12 mouse cellular contexts compared by ENCODE assay signal in genomic region chr12:49392041-49392390, GRCm38 (mm10). TPM values are rescaled to one million over a fixed set of nuclear protein-coding genes. Genes with fewer than 3 reads are reported as not detected.
DNase-seq lines count a peak whose midpoint lies in the region; ATAC-seq and TF ChIP-seq lines count a peak whose summit lies in the region.
"Had no signal": no experiment of that assay in that cellular context is flagged by ENCODE, and none has a peak within 500 bp of the region (broad histone marks: within the 10 kb centered on the region; RNA-seq: fewer than 3 reads in every experiment).

No protein-coding gene starts in this region.

- peak overlapping the region; percentile 63 for H3K4me2 ChIP-seq in heart, embryonic 12.5 days
- peak overlapping the region; percentile 49 for H3K4me2 ChIP-seq in neural tube, embryonic 12.5 days (replicated peaks)
- no peak overlapping the region for H3K4me2 ChIP-seq in intestine, postnatal 0 days (replicated peaks; ENCODE audit: low read depth)

- H3K9ac ChIP-seq in heart, embryonic 12.5 days: no peak overlapping the region
- H3K9ac ChIP-seq in neural tube, embryonic 12.5 days: no peak overlapping the region
- no peak overlapping the region for H3K9ac ChIP-seq in intestine, postnatal 0 days (ENCODE audit: low read depth, low read length)

- no peak for DNase-seq in heart, adult 9 months (ENCODE audit: low spot score in 2 of 2)
- DNase-seq in neural tube, embryonic 10.5 days (ENCODE audit: extremely low spot score, low spot score): no peak
- no peak for DNase-seq in adrenal gland, postnatal 10 days
- DNase-seq in spleen, postnatal 4 days (ENCODE audit: low spot score in 2 of 2): no peak
- DNase-seq: B cell, adult 2 months; cerebellum, adult 2 months had no signal

- no peak for ATAC-seq in heart, embryonic 12.5 days (ENCODE audit: insufficient number of reproducible peaks, low FRiP score)
- no peak for ATAC-seq in neural tube, embryonic 12.5 days (ENCODE audit: low FRiP score, low read depth)
- no peak for ATAC-seq in intestine, postnatal 0 days
- no peak for ATAC-seq in activated CD4-positive, CD25-positive, alpha-beta regulatory T cell, adult 4 months

- H3K9me3 ChIP-seq in heart, embryonic 12.5 days (replicated peaks): no peaks in the 10 kb centered on the region
- H3K9me3 ChIP-seq in neural tube, embryonic 12.5 days: no peaks in the 10 kb centered on the region
- no peaks in the 10 kb centered on the region for H3K9me3 ChIP-seq in intestine, postnatal 0 days (ENCODE audit: control insufficient read depth)

- H3K27me3 ChIP-seq in heart, embryonic 12.5 days (replicated peaks): peaks cover 55% of the 10 kb centered on the region
- peaks cover 67% of the 10 kb centered on the region for H3K27me3 ChIP-seq in neural tube, embryonic 12.5 days (replicated peaks)
- peaks cover 76% of the 10 kb centered on the region for H3K27me3 ChIP-seq in intestine, postnatal 0 days (replicated peaks; ENCODE audit: control insufficient read depth, insufficient read depth, low read length)

- no peak overlapping the region for H3K27ac ChIP-seq in heart, embryonic 12.5 days (ENCODE audit: poor library complexity, severe bottlenecking)
- H3K27ac ChIP-seq in neural tube, embryonic 12.5 days: no peak overlapping the region
- no peak overlapping the region for H3K27ac ChIP-seq in intestine, postnatal 0 days (ENCODE audit: low read depth, low read length)

- no peaks in the 10 kb centered on the region for H3K36me3 ChIP-seq in heart, embryonic 12.5 days
- H3K36me3 ChIP-seq in neural tube, embryonic 12.5 days: no peaks in the 10 kb centered on the region
- H3K36me3 ChIP-seq in intestine, postnatal 0 days (ENCODE audit: control insufficient read depth, insufficient read depth): no peaks in the 10 kb centered on the region

- no peak for TF ChIP-seq CTCF in intestine, postnatal 0 days (IDR thresholded peaks at IDR 0.05; ENCODE audit: low read depth)

- 5% methylated on average over 10 of the region's 10 CpGs for WGBS in heart, embryonic 12.5 days
- WGBS in neural tube, embryonic 12.5 days: 2% methylated on average over 10 of the region's 10 CpGs
- 4% methylated on average over 10 of the region's 10 CpGs for WGBS in intestine, postnatal 0 days

- H3K4me3 ChIP-seq in heart, embryonic 12.5 days: peak overlapping the region; percentile 35; the same call in 1 of the 2 replicates
- no peak overlapping the region for H3K4me3 ChIP-seq in neural tube, embryonic 12.5 days
- 0 out of 2 replicates have a peak overlapping the region, but pooled peaks have one; percentile 16 for H3K4me3 ChIP-seq in intestine, postnatal 0 days (ENCODE audit: low read depth, low read length)

- H3K4me1 ChIP-seq in heart, embryonic 12.5 days (replicated peaks): peaks cover 10% of the 10 kb centered on the region
- no peaks in the 10 kb centered on the region for H3K4me1 ChIP-seq in neural tube, embryonic 12.5 days
- no peaks in the 10 kb centered on the region for H3K4me1 ChIP-seq in intestine, postnatal 0 days (replicated peaks; ENCODE audit: control insufficient read depth, insufficient read depth, low read length)

RNA-seq across cellular contexts. Expression of gene Gm43517, which starts 7.0 kb away (rescaled TPM):
- not detected in 2 replicates for polyA plus RNA-seq in heart, embryonic 12.5 days (2016; fragmentation: Nextera tagmentation; extraction: Ambion mirVana)
- polyA plus RNA-seq in neural tube, embryonic 12.5 days (2016; fragmentation: Nextera tagmentation; extraction: Ambion mirVana): not detected in 2 replicates
- polyA plus RNA-seq in intestine, postnatal 0 days (2015; fragmentation: Nextera tagmentation; extraction: Ambion mirVana): not detected in 2 replicates
- polyA plus RNA-seq in activated CD4-positive, CD25-positive, alpha-beta regulatory T cell, adult 4 months (2017; shearing (Covaris generic)): not detected
- under 1 TPM in 1 of 2 experiments, not detected in 1; 0.12 TPM for total RNA-seq in adrenal gland, postnatal 10 days (2021)
- total RNA-seq: adrenal gland, postnatal 4 days had no signal
- polyA plus RNA-seq: cerebellum, adult 2 months; liver, embryonic 16.5 days had no signal

RNA-seq across cellular contexts. Expression of gene Foxg1, which starts 9.6 kb away (rescaled TPM):
- polyA plus RNA-seq in heart, embryonic 12.5 days (2016; fragmentation: Nextera tagmentation; extraction: Ambion mirVana): 0.08 TPM in 1 of 2 replicates, not detected in the other
- not detected in 2 replicates for polyA plus RNA-seq in neural tube, embryonic 12.5 days (2016; fragmentation: Nextera tagmentation; extraction: Ambion mirVana)
- polyA plus RNA-seq in intestine, postnatal 0 days (2015; fragmentation: Nextera tagmentation; extraction: Ambion mirVana): not detected in 2 replicates
- not detected for polyA plus RNA-seq in activated CD4-positive, CD25-positive, alpha-beta regulatory T cell, adult 4 months (2017; shearing (Covaris generic))
- 1 to 10 TPM in 1 of 2 experiments, not detected in 1; 1.4 TPM for total RNA-seq in adrenal gland, postnatal 10 days (2021)
- polyA plus RNA-seq: cerebellum, adult 2 months; liver, embryonic 16.5 days had no signal
